Mouse (Mus musculus) heart, postnatal 0 days (tissue): ENCODE data around the gene Clec2h. TPM values are rescaled to one million over a fixed set of nuclear protein-coding genes. Genes with fewer than 3 reads are reported as not detected.

Experiments used
- ATAC-seq: fragments of 200-750 bp; cut with Nextera tagmentation; 2 replicates; pipeline ENCODE4 v1.8.0; 2017; ENCODE audit warnings: low read depth, moderate number of reproducible peaks, moderate library complexity; ENCODE audit not compliant: insufficient read depth
- DNase-seq: peaks from one replicate; pipeline ENCODE4 v3.0.0-alpha.2; 2016; ENCODE audit warnings: low spot score
- H3K27ac ChIP-seq: fragments of 300-500 bp; sonication (generic); 2 replicates; pipeline ENCODE4 v1.5.1; 2014; ENCODE audit warnings: low read depth, mild to moderate bottlenecking
- H3K27me3 ChIP-seq: fragments of 300-500 bp; sonication (generic); 2 replicates; pipeline ENCODE4 v1.6.1; 2014; ENCODE audit warnings: low read length, mixed read lengths; ENCODE audit not compliant: control insufficient read depth, insufficient read depth
- H3K36me3 ChIP-seq: fragments of 300-500 bp; sonication (generic); replicated peaks from 2 replicates; pipeline ENCODE4 v1.6.1; 2014; ENCODE audit warnings: low read length, mixed read lengths; ENCODE audit not compliant: control insufficient read depth, insufficient read depth
- H3K4me1 ChIP-seq: fragments of 300-500 bp; sonication (generic); 2 replicates; pipeline ENCODE4 v1.6.1; 2014; ENCODE audit warnings: antibody characterized with exemption; ENCODE audit not compliant: control insufficient read depth, insufficient read depth
- H3K4me2 ChIP-seq: fragments of 300-500 bp; sonication (generic); 2 replicates; pipeline ENCODE4 v1.6.1; 2014; ENCODE audit warnings: low read depth, mild to moderate bottlenecking, low read length, moderate library complexity
- H3K4me3 ChIP-seq: fragments of 300-500 bp; sonication (generic); 2 replicates; pipeline ENCODE4 v1.5.1; 2014; ENCODE audit warnings: low read depth, low read length
- H3K9ac ChIP-seq: fragments of 300-500 bp; sonication (generic); replicated peaks from 2 replicates; pipeline ENCODE4 v1.6.1; 2014; ENCODE audit warnings: low read depth, low read length, mixed read lengths
- H3K9me3 ChIP-seq: fragments of 300-500 bp; sonication (generic); replicated peaks from 2 replicates; pipeline ENCODE4 v1.6.1; 2016; ENCODE audit warnings: low read length; ENCODE audit not compliant: control insufficient read depth
- CTCF ChIP-seq: IDR thresholded peaks from 2 replicates; pipeline ENCODE4 v1.5.1; 2016; ENCODE audit warnings: antibody characterized with exemption, control low read depth, low read depth
- EP300 ChIP-seq: IDR thresholded peaks from 2 replicates; pipeline ENCODE4 v1.6.1; 2016; ENCODE audit warnings: antibody characterized with exemption, low read depth
- WGBS: fragments of 180-500 bp; shearing (Covaris S2); extraction: QIAGEN DNeasy Blood & Tissue Kit; methylation state at CpG from one replicate; pipeline ENCODE4 v1.1.7; 2014; 5-methylcytosine and 5-hydroxymethylcytosine counted together
- polyA plus RNA-seq: library from polyadenylated mRNA; unstranded; fragments of >200 nt; fragmentation: Nextera tagmentation; extraction: Ambion mirVana; gene quantifications from 2 replicates; pipeline ENCODE4 v1.2.1, GENCODE M21; 2015
- total RNA-seq: library from RNA; depleted of rRNA; stranded (reverse); fragments of >200 nt; gene quantifications from 2 replicates; pipeline ENCODE4 v1.2.3, GENCODE M21; 2014; ENCODE audit warnings: low replicate concordance; rRNA removed

The Clec2h gene
- total and polyA plus RNA-seq, 2 experiments from 2014 or later: not detected

- H3K9ac ChIP-seq: no peak overlapping the region
- H3K27ac ChIP-seq: no peak overlapping the region
- H3K4me1 ChIP-seq: no peaks in the 10 kb centered on the region
- H3K36me3 ChIP-seq: no peaks in the 10 kb centered on the region
- no peak overlapping the region for H3K4me3 ChIP-seq
- H3K9me3 ChIP-seq: no peaks in the 10 kb centered on the region
- no peaks in the 10 kb centered on the region for H3K27me3 ChIP-seq
- DNase-seq (no peak), ATAC-seq (no peak)
- no peak overlapping the region for H3K4me2 ChIP-seq
- TF ChIP-seq CTCF: no peak
- TF ChIP-seq EP300: no peak
These were observed 17.4 kb downstream of the Clec2h start for GRCm38 (mm10) chr6:128679574-128679973.

- no peak overlapping the region for H3K4me2 ChIP-seq
- 72% methylated on average over 3 of the region's 3 CpGs for WGBS
- H3K27me3 ChIP-seq: no peaks in the 10 kb centered on the region
- H3K9me3 ChIP-seq: no peaks in the 10 kb centered on the region
- no peaks in the 10 kb centered on the region for H3K36me3 ChIP-seq
- no peak overlapping the region for H3K9ac ChIP-seq
- DNase-seq (no peak), ATAC-seq (no peak)
- H3K4me3 ChIP-seq: no peak overlapping the region
- H3K4me1 ChIP-seq: no peaks in the 10 kb centered on the region
- TF ChIP-seq CTCF: no peak
- TF ChIP-seq EP300: no peak
- no peak overlapping the region for H3K27ac ChIP-seq
These were observed 39.5 kb downstream of the Clec2h start for GRCm38 (mm10) chr6:128701691-128702090.

GRCm38 (mm10) chr6:128722959-128723358, 60.8 kb downstream of the Clec2h start, which contains the start of gene Klrb1:
Gene Klrb1 (minus strand): TSS chr6:128723059.
- TF ChIP-seq CTCF (no peak), EP300 (no peak)

More at GRCm38 (mm10) chr6:128722959-128723358, 60.8 kb downstream of the Clec2h start, which contains the start of gene Klrb1:
- no peak within 1 kb of the TSS for H3K9ac ChIP-seq
- 67% methylated on average over 4 of the region's 4 CpGs for WGBS
- H3K36me3 ChIP-seq: no peaks in the 10 kb centered on the region
- no peak within 1 kb of the TSS for H3K4me2 ChIP-seq
- no peaks in the 10 kb centered on the region for H3K27me3 ChIP-seq
- H3K4me1 ChIP-seq: no peaks in the 10 kb centered on the region
- no peak within 1 kb of the TSS for H3K27ac ChIP-seq
- ATAC-seq (no peak), DNase-seq (no peak)
- no peak within 1 kb of the TSS for H3K4me3 ChIP-seq
- no peaks in the 10 kb centered on the region for H3K9me3 ChIP-seq

Other genes with a start within 250 kb of the Clec2h start
- 29.2 and 62.3 TPM in 2 replicates for gene Itfg2, start 237.5 kb upstream of the Clec2h start, total RNA-seq
- 22.0 and 22.6 TPM in 2 replicates for gene Itfg2, start 237.5 kb upstream of the Clec2h start, polyA plus RNA-seq
- 148 and 154 TPM in 2 replicates for gene Fkbp4, start 223.7 kb upstream of the Clec2h start, total RNA-seq
- gene Fkbp4, start 223.7 kb upstream of the Clec2h start, polyA plus RNA-seq: 217 and 226 TPM in 2 replicates
- gene Pzp, start 135.7 kb upstream of the Clec2h start, total RNA-seq: 0.27 and 0.85 TPM in 2 replicates
- 0.96 and 1.00 TPM in 2 replicates for gene Pzp, start 135.7 kb upstream of the Clec2h start, polyA plus RNA-seq
- gene A2ml1, start 80.8 kb upstream of the Clec2h start, total RNA-seq: 1.4 TPM in 1 of 2 replicates, not detected in the other
- gene A2ml1, start 80.8 kb upstream of the Clec2h start, polyA plus RNA-seq: 0.30 and 0.73 TPM in 2 replicates
- not detected in 2 replicates for gene Klrb1a, start 38.9 kb upstream of the Clec2h start, total RNA-seq
- 0.19 TPM in 1 of 2 replicates, not detected in the other for gene Klrb1a, start 38.9 kb upstream of the Clec2h start, polyA plus RNA-seq
- not detected in 2 replicates for gene Klrb1, start 60.7 kb downstream of the Clec2h start, total RNA-seq
- not detected in 2 replicates for gene Klrb1, start 60.7 kb downstream of the Clec2h start, polyA plus RNA-seq
- not detected in 2 replicates for gene Klrb1c, start 126.8 kb downstream of the Clec2h start, total RNA-seq
- gene Klrb1c, start 126.8 kb downstream of the Clec2h start, polyA plus RNA-seq: not detected in 2 replicates
- gene Gm44511, start 163.9 kb downstream of the Clec2h start, total RNA-seq: not detected in 2 replicates
- not detected in 2 replicates for gene Gm44511, start 163.9 kb downstream of the Clec2h start, polyA plus RNA-seq
- not detected in 2 replicates for gene Klrb1b, start 163.9 kb downstream of the Clec2h start, total RNA-seq
- not detected in 2 replicates for gene Klrb1b, start 163.9 kb downstream of the Clec2h start, polyA plus RNA-seq
- not detected in 2 replicates for gene Clec2i, start 225.2 kb downstream of the Clec2h start, total RNA-seq
- not detected in 2 replicates for gene Clec2i, start 225.2 kb downstream of the Clec2h start, polyA plus RNA-seq
- gene BC035044, start 228.7 kb downstream of the Clec2h start, total RNA-seq: 0.08 TPM in 1 of 2 replicates, not detected in the other
- 0.10 TPM in 1 of 2 replicates, not detected in the other for gene BC035044, start 228.7 kb downstream of the Clec2h start, polyA plus RNA-seq